Mouse (Mus musculus): ENCODE measurements at regions not wholly inside any gene's neighbourhood (a gene's known extent, or its start where the extent isn't known, plus 50 kb on each side); places are given as distances from the start of the nearest gene placed in this dataset.
A peak's percentile ranks its signal among the peaks of the same experiment; 100 is the strongest.

- DNase-seq (ENCODE audit: low read depth, low spot score): no peak
These were observed 136.1 kb upstream of the Slco3a1 start for GRCm38 (mm10) chr7:74690706-74691105.

- DNase-seq (ENCODE audit: low read depth, low spot score): no peak
These were observed 133.6 kb upstream of the Slco3a1 start for GRCm38 (mm10) chr7:74688116-74688702.

GRCm38 (mm10) chr7:74687303-74688115, 132.9 kb upstream of the Slco3a1 start:
- no peak for DNase-seq (ENCODE audit: low read depth, low spot score)

- DNase-seq (ENCODE audit: low read depth, low spot score): peak; percentile 69
These were observed 129.4 kb upstream of the Slco3a1 start for GRCm38 (mm10) chr7:74683979-74684378.

GRCm38 (mm10) chr7:74673626-74674295, 119.2 kb upstream of the Slco3a1 start:
- DNase-seq (ENCODE audit: low read depth, low spot score): no peak

GRCm38 (mm10) chr7:74669110-74669509, 114.5 kb upstream of the Slco3a1 start:
- DNase-seq (ENCODE audit: low read depth, low spot score): no peak

GRCm38 (mm10) chr7:74667106-74667505, 112.5 kb upstream of the Slco3a1 start:
- no peak for DNase-seq (ENCODE audit: low read depth, low spot score)

- no peak for DNase-seq (ENCODE audit: low read depth, low spot score)
These were observed 109.2 kb upstream of the Slco3a1 start for GRCm38 (mm10) chr7:74663820-74664219.

- DNase-seq (ENCODE audit: low read depth, low spot score): peak; percentile 10
These were observed 92.7 kb upstream of the Slco3a1 start for GRCm38 (mm10) chr7:74647310-74647709.

GRCm38 (mm10) chr7:74640171-74640570, 85.6 kb upstream of the Slco3a1 start:
- no peak for DNase-seq (ENCODE audit: low read depth, low spot score)

- no peak for DNase-seq (ENCODE audit: low read depth, low spot score)
These were observed 77.6 kb upstream of the Slco3a1 start for GRCm38 (mm10) chr7:74632217-74632616.

GRCm38 (mm10) chr7:74628799-74629468, 74.4 kb upstream of the Slco3a1 start:
- no peak for DNase-seq (ENCODE audit: low read depth, low spot score)

All from skeletal muscle tissue, adult 2 months (tissue).